Mouse (Mus musculus) stomach, embryonic 14.5 days (tissue): ENCODE measurements at regions not wholly inside any gene's neighbourhood (a gene's known extent, or its start where the extent isn't known, plus 50 kb on each side); places are given as distances from the start of the nearest gene placed in this dataset.

ENCODE experiments used
- ATAC-seq: fragments of 200-750 bp; cut with Nextera tagmentation; 2 replicates; pipeline ENCODE4 v1.8.0; 2017; ENCODE audit warnings: low read depth, moderate TSS enrichment; ENCODE audit not compliant: insufficient number of reproducible peaks, insufficient read depth, low FRiP score
- H3K27ac ChIP-seq: fragments of 300-500 bp; sonication (generic); 2 replicates; pipeline ENCODE4 v1.5.1; 2014; ENCODE audit warnings: mild to moderate bottlenecking, low read length, moderate library complexity, mixed read lengths
- H3K27me3 ChIP-seq: fragments of 300-500 bp; sonication (generic); 2 replicates; pipeline ENCODE4 v1.6.1; 2014; ENCODE audit warnings: low read length, control low read depth, mixed read lengths; ENCODE audit not compliant: control insufficient read depth, insufficient read depth
- H3K36me3 ChIP-seq: fragments of 300-500 bp; sonication (generic); 2 replicates; pipeline ENCODE4 v1.6.1; 2014; ENCODE audit warnings: mild to moderate bottlenecking, control low read depth, low read length, moderate library complexity, mixed read lengths; ENCODE audit not compliant: control insufficient read depth, insufficient read depth
- H3K4me1 ChIP-seq: fragments of 300-500 bp; sonication (generic); 2 replicates; pipeline ENCODE4 v1.6.1; 2014; ENCODE audit warnings: low read length, control low read depth, mixed read lengths; ENCODE audit not compliant: control insufficient read depth, insufficient read depth
- H3K4me2 ChIP-seq: fragments of 300-500 bp; sonication (generic); replicated peaks from 2 replicates; pipeline ENCODE4 v1.6.1; 2014; ENCODE audit warnings: low read depth, low read length, control low read depth
- H3K4me3 ChIP-seq: fragments of 300-500 bp; sonication (generic); 2 replicates; pipeline ENCODE4 v1.5.1; 2014; ENCODE audit warnings: low read depth, low read length, control low read depth
- H3K9ac ChIP-seq: fragments of 300-500 bp; sonication (generic); replicated peaks from 2 replicates; pipeline ENCODE4 v1.6.1; 2014; ENCODE audit warnings: low read depth, mild to moderate bottlenecking, control low read depth, low read length, moderate library complexity, mixed read lengths
- H3K9me3 ChIP-seq: fragments of 300-500 bp; sonication (generic); 2 replicates; pipeline ENCODE4 v1.6.1; 2016; ENCODE audit warnings: low read depth, low read length, control low read depth; ENCODE audit not compliant: control insufficient read depth
- WGBS: fragments of 180-500 bp; shearing (Covaris S2); extraction: QIAGEN DNeasy Blood & Tissue Kit; methylation state at CpG from one replicate; pipeline ENCODE4 v1.1.7; 2014; 5-methylcytosine and 5-hydroxymethylcytosine counted together

GRCm38 (mm10) chr3:149313217-149313616, 322.9 kb upstream of the Adgrl2 start:
- WGBS: 93% methylated on average over 6 of the region's 6 CpGs
- no peak overlapping the region for H3K27ac ChIP-seq
- no peak for ATAC-seq
- H3K36me3 ChIP-seq: no peaks in the 10 kb centered on the region
- H3K4me3 ChIP-seq: no peak overlapping the region
- H3K27me3 ChIP-seq: no peaks in the 10 kb centered on the region
- H3K4me1 ChIP-seq: no peaks in the 10 kb centered on the region
- no peaks in the 10 kb centered on the region for H3K9me3 ChIP-seq
- H3K4me2 ChIP-seq: no peak overlapping the region
- no peak overlapping the region for H3K9ac ChIP-seq

GRCm38 (mm10) chr3:149311576-149311975, 321.2 kb upstream of the Adgrl2 start:
- H3K36me3 ChIP-seq: no peaks in the 10 kb centered on the region
- H3K4me3 ChIP-seq: no peak overlapping the region
- no peak overlapping the region for H3K9ac ChIP-seq
- ATAC-seq: no peak
- no peaks in the 10 kb centered on the region for H3K4me1 ChIP-seq
- H3K9me3 ChIP-seq: no peaks in the 10 kb centered on the region
- WGBS: 84% methylated on average over 8 of the region's 8 CpGs
- no peak overlapping the region for H3K4me2 ChIP-seq
- no peak overlapping the region for H3K27ac ChIP-seq
- H3K27me3 ChIP-seq: no peaks in the 10 kb centered on the region

GRCm38 (mm10) chr3:149306709-149307108, 316.4 kb upstream of the Adgrl2 start:
- H3K36me3 ChIP-seq: no peaks in the 10 kb centered on the region
- H3K4me3 ChIP-seq: no peak overlapping the region
- WGBS: 75% methylated on average over 3 of the region's 3 CpGs
- no peak overlapping the region for H3K27ac ChIP-seq
- ATAC-seq: no peak
- H3K9me3 ChIP-seq: no peaks in the 10 kb centered on the region
- H3K9ac ChIP-seq: no peak overlapping the region
- no peaks in the 10 kb centered on the region for H3K27me3 ChIP-seq
- H3K4me2 ChIP-seq: no peak overlapping the region
- H3K4me1 ChIP-seq: peaks cover 9% of the 10 kb centered on the region; the same call in 1 of the 2 replicates

- H3K4me3 ChIP-seq: no peak overlapping the region
- peaks cover 9% of the 10 kb centered on the region; the same call in 1 of the 2 replicates for H3K4me1 ChIP-seq
- no peak overlapping the region for H3K27ac ChIP-seq
- H3K27me3 ChIP-seq: no peaks in the 10 kb centered on the region
- WGBS: 48% methylated on average over 5 of the region's 5 CpGs
- H3K9me3 ChIP-seq: no peaks in the 10 kb centered on the region
- H3K9ac ChIP-seq: no peak overlapping the region
- no peak for ATAC-seq
- no peaks in the 10 kb centered on the region for H3K36me3 ChIP-seq
- no peak overlapping the region for H3K4me2 ChIP-seq
Measured at GRCm38 (mm10) chr3:149306291-149306690, 315.9 kb upstream of the Adgrl2 start.

- no peak for ATAC-seq
- peaks cover 9% of the 10 kb centered on the region; the same call in 1 of the 2 replicates for H3K4me1 ChIP-seq
- H3K27me3 ChIP-seq: no peaks in the 10 kb centered on the region
- H3K36me3 ChIP-seq: no peaks in the 10 kb centered on the region
- H3K9me3 ChIP-seq: no peaks in the 10 kb centered on the region
- no peak overlapping the region for H3K4me2 ChIP-seq
- H3K27ac ChIP-seq: peak overlapping the region; percentile 40; the same call in 1 of the 2 replicates
- 39% methylated on average over 5 of the region's 5 CpGs for WGBS
- H3K4me3 ChIP-seq: no peak overlapping the region
- H3K9ac ChIP-seq: no peak overlapping the region
Measured at GRCm38 (mm10) chr3:149305440-149305839, 315.1 kb upstream of the Adgrl2 start.

- Histone ChIP-seq H3K4me1 (peaks cover 9% of the 10 kb centered on the region; the same call in 1 of the 2 replicates), H3K4me2 (no peak overlapping the region), H3K27me3 (no peaks in the 10 kb centered on the region), H3K27ac (peak overlapping the region; percentile 40; the same call in 1 of the 2 replicates), H3K9me3 (no peaks in the 10 kb centered on the region), H3K36me3 (no peaks in the 10 kb centered on the region), H3K4me3 (no peak overlapping the region), H3K9ac (no peak overlapping the region)
- 33% methylated on average over 6 of the region's 6 CpGs for WGBS
- no peak; the same call in 1 of the 2 replicates for ATAC-seq
Measured at GRCm38 (mm10) chr3:149305011-149305413, 314.7 kb upstream of the Adgrl2 start.

GRCm38 (mm10) chr3:149303418-149303817, 313.1 kb upstream of the Adgrl2 start:
- 93% methylated on average over 5 of the region's 5 CpGs for WGBS
- H3K9me3 ChIP-seq: no peaks in the 10 kb centered on the region
- peaks cover 9% of the 10 kb centered on the region; the same call in 1 of the 2 replicates for H3K4me1 ChIP-seq
- H3K36me3 ChIP-seq: no peaks in the 10 kb centered on the region
- ATAC-seq: no peak
- H3K4me3 ChIP-seq: no peak overlapping the region
- H3K9ac ChIP-seq: no peak overlapping the region
- H3K27ac ChIP-seq: no peak overlapping the region
- no peak overlapping the region for H3K4me2 ChIP-seq
- no peaks in the 10 kb centered on the region for H3K27me3 ChIP-seq

- Histone ChIP-seq H3K9ac (no peak overlapping the region), H3K4me2 (no peak overlapping the region), H3K4me3 (no peak overlapping the region), H3K9me3 (no peaks in the 10 kb centered on the region), H3K27ac (no peak overlapping the region), H3K27me3 (no peaks in the 10 kb centered on the region), H3K4me1 (0 out of 2 replicates have a peak, but pooled peaks cover 4% of the 10 kb centered on the region), H3K36me3 (no peaks in the 10 kb centered on the region)
- no peak for ATAC-seq
- WGBS: 57% methylated on average over 4 of the region's 4 CpGs
Measured at GRCm38 (mm10) chr3:149300002-149300401, 309.6 kb upstream of the Adgrl2 start.

- no peak for ATAC-seq
- H3K9me3 ChIP-seq: no peaks in the 10 kb centered on the region
- H3K4me3 ChIP-seq: no peak overlapping the region
- 76% methylated on average over 10 of the region's 10 CpGs for WGBS
- no peaks in the 10 kb centered on the region for H3K4me1 ChIP-seq
- no peak overlapping the region for H3K9ac ChIP-seq
- H3K36me3 ChIP-seq: no peaks in the 10 kb centered on the region
- H3K4me2 ChIP-seq: no peak overlapping the region
- no peak overlapping the region for H3K27ac ChIP-seq
- H3K27me3 ChIP-seq: no peaks in the 10 kb centered on the region
Measured at GRCm38 (mm10) chr3:149296419-149296962, 306.1 kb upstream of the Adgrl2 start.
